Mouse (Mus musculus) neural tube, embryonic 11.5 days (tissue): ENCODE results near the gene Gm3002. TPM values are rescaled to one million over a fixed set of nuclear protein-coding genes. Genes with fewer than 3 reads are reported as not detected.
"Not testable (repeated sequence)": the region's sequence is repeated elsewhere in the genome, so short reads cannot be mapped to it uniquely, and the experiment has no call there.

ENCODE experiments used
- ATAC-seq: fragments of 200-750 bp; cut with Nextera tagmentation; 2 replicates; pipeline ENCODE4 v1.8.0; 2017; ENCODE audit warnings: moderate number of reproducible peaks, mild to moderate bottlenecking, moderate TSS enrichment, moderate library complexity; ENCODE audit not compliant: insufficient read depth, low FRiP score, low TSS enrichment
- DNase-seq: peaks from one replicate; pipeline ENCODE4 v3.0.0-alpha.2; 2015; ENCODE audit warnings: low spot score
- H3K27ac ChIP-seq: fragments of 300-500 bp; sonication (generic); 2 replicates; pipeline ENCODE4 v1.5.1; 2014; ENCODE audit warnings: low read depth, mild to moderate bottlenecking, low read length
- H3K27me3 ChIP-seq: fragments of 300-500 bp; sonication (generic); 2 replicates; pipeline ENCODE4 v1.6.1; 2014; ENCODE audit warnings: mild to moderate bottlenecking, low read length, mixed read lengths; ENCODE audit not compliant: control insufficient read depth, insufficient read depth
- H3K36me3 ChIP-seq: fragments of 300-500 bp; sonication (generic); 2 replicates; pipeline ENCODE4 v1.6.1; 2014; ENCODE audit warnings: mild to moderate bottlenecking, low read length, moderate library complexity, mixed read lengths; ENCODE audit not compliant: control insufficient read depth, insufficient read depth
- H3K4me1 ChIP-seq: fragments of 300-500 bp; sonication (generic); 2 replicates; pipeline ENCODE4 v1.6.1; 2014; ENCODE audit warnings: low read length, mixed read lengths; ENCODE audit not compliant: control insufficient read depth, insufficient read depth
- H3K4me2 ChIP-seq: fragments of 300-500 bp; sonication (generic); 2 replicates; pipeline ENCODE4 v1.6.1; 2014; ENCODE audit warnings: low read depth, mild to moderate bottlenecking, moderate library complexity
- H3K4me3 ChIP-seq: fragments of 300-500 bp; sonication (generic); 2 replicates; pipeline ENCODE4 v1.5.1; 2014; ENCODE audit warnings: low read depth, low read length
- H3K9ac ChIP-seq: fragments of 300-500 bp; sonication (generic); 2 replicates; pipeline ENCODE4 v1.6.1; 2014; ENCODE audit warnings: mild to moderate bottlenecking, low read length
- H3K9me3 ChIP-seq: fragments of 300-500 bp; sonication (generic); 2 replicates; pipeline ENCODE4 v1.6.1; 2016; ENCODE audit warnings: low read length; ENCODE audit not compliant: control insufficient read depth
- WGBS: fragments of 180-500 bp; shearing (Covaris S2); extraction: QIAGEN DNeasy Blood & Tissue Kit; methylation state at CpG from one replicate; pipeline ENCODE4 v1.1.7; 2014; 5-methylcytosine and 5-hydroxymethylcytosine counted together
- polyA plus RNA-seq: library from polyadenylated mRNA; unstranded; fragments of >200 nt; fragmentation: Nextera tagmentation; extraction: Ambion mirVana; gene quantifications from 2 replicates; pipeline ENCODE4 v1.2.1, GENCODE M21; 2014

Gm3002 gene
- 0.64 and 1.1 TPM in 2 replicates for polyA plus RNA-seq

DNA sequence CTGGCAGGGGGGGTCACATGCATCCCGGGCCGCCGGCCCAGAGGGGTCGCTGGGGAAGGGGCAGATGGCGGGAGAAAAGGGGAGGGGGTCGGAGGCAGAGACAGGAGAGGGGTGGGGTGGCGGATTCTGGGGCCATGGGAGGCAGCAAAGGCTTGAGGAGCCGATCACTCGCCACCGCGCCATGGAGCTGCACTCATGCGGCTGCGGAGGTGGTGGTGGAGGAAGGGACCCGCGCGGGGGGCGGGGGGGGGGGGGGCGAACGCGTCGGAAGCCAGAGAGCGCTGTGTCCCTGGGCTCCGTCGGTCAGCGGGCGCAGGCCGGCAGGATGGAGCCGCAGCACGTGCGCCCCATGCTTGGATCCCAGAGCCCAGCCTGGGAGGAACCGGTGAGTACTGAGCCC, at the start of gene Gm3002:
TSS of gene Gm3002 (plus strand) at position 301 of the 400 bp plus-strand sequence.
- not testable (repeated sequence) for H3K36me3 ChIP-seq, H3K27ac ChIP-seq, H3K9me3 ChIP-seq, DNase-seq, H3K4me1 ChIP-seq, H3K27me3 ChIP-seq, H3K4me2 ChIP-seq, H3K9ac ChIP-seq, H3K4me3 ChIP-seq, ATAC-seq
- WGBS = no CpG with 5 or more reads among the region's 31 CpGs

- not testable (repeated sequence) for H3K4me3 ChIP-seq, H3K27ac ChIP-seq, H3K27me3 ChIP-seq, ATAC-seq, H3K9ac ChIP-seq, H3K36me3 ChIP-seq, DNase-seq, H3K4me2 ChIP-seq, H3K4me1 ChIP-seq, H3K9me3 ChIP-seq
- no CpG with 5 or more reads among the region's 2 CpGs for WGBS
Observed at GRCm38 (mm10) chr14:3845945-3846344, 36.1 kb downstream of the Gm3002 start, which contains the start of gene Gm3033. TSS of gene Gm3033 (plus strand) at chr14:3846245.

GRCm38 (mm10) chr14:3883872-3884271, 74.0 kb downstream of the Gm3002 start, which contains the start of gene Gm2916:
TSS of gene Gm2916 (plus strand) at chr14:3884172.
- WGBS = no CpG with 5 or more reads among the region's 1 CpGs
- H3K27ac ChIP-seq, H3K36me3 ChIP-seq, H3K4me3 ChIP-seq, DNase-seq, H3K9me3 ChIP-seq, H3K4me2 ChIP-seq, H3K27me3 ChIP-seq, ATAC-seq, H3K9ac ChIP-seq, H3K4me1 ChIP-seq: not testable (repeated sequence)

DNA sequence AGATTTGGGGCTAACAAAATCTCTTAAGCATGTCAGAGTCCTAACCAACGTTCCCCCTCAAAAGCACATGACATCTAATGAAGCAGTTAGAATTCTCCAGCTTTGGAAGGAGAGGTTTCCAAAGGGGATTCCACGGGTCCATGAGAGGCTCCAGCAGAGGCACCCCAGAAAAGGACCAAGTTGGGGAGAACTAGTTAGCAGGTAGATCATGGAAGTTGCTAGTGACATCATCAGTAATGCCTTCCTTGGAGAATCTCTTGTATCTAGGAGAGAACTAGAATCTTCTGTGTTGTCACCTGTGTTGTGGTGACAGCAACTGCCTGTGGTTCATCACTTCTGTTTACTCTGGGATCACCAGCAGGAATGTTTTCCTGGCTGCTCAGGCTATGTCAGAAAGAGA, 121.6 kb downstream of the Gm3002 start, which contains the start of gene Gm3029:
TSS of gene Gm3029 (plus strand) at position 301 of the 400 bp plus-strand sequence.
- H3K27me3 ChIP-seq, DNase-seq, H3K9me3 ChIP-seq, H3K4me3 ChIP-seq, ATAC-seq, H3K4me1 ChIP-seq, H3K36me3 ChIP-seq, H3K27ac ChIP-seq, H3K4me2 ChIP-seq, H3K9ac ChIP-seq: not testable (repeated sequence)
- WGBS = no CpG with 5 or more reads among the region's 2 CpGs

GRCm38 (mm10) chr14:3963247-3963646, 153.4 kb downstream of the Gm3002 start, which contains the start of gene Gm3095:
TSS of gene Gm3095 (plus strand) at chr14:3963547.
- not testable (repeated sequence) for H3K9ac ChIP-seq, H3K27ac ChIP-seq, H3K27me3 ChIP-seq, H3K36me3 ChIP-seq, H3K9me3 ChIP-seq, H3K4me2 ChIP-seq, DNase-seq, H3K4me1 ChIP-seq, H3K4me3 ChIP-seq, ATAC-seq
- no CpG with 5 or more reads among the region's 2 CpGs for WGBS

DNA sequence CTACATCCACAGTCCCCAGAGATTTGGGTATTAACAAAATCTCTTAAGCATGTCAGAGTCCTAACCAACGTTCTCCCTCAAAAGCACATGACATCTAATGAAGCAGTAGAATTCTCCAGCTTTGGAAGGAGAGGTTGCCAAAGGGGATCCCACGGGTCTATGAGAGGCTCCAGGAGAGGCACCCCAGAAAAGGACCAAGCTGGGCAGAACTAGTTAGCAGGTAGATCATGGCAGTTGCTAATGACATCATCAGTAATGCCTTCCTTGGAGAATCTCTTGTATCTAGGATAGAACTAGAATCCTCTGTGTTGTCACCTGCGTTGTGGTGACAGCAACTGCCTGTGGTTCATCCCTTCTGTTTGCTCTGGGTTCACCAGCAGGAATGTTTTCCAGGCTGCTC, 188.2 kb downstream of the Gm3002 start, which contains the start of gene Gm3099:
TSS of gene Gm3099 (plus strand) at position 301 of the 400 bp plus-strand sequence.
- not testable (repeated sequence) for H3K4me1 ChIP-seq, H3K4me3 ChIP-seq, H3K27ac ChIP-seq, DNase-seq, H3K27me3 ChIP-seq, H3K4me2 ChIP-seq, ATAC-seq, H3K9ac ChIP-seq, H3K9me3 ChIP-seq, H3K36me3 ChIP-seq
- WGBS = 75% methylated on average over 1 of the region's 3 CpGs

Other genes with a start within 250 kb of the Gm3002 start
- not detected in 2 replicates for gene Gm3012, start 175.6 kb upstream of the Gm3002 start, polyA plus RNA-seq
- gene Gm3020, start 158.0 kb upstream of the Gm3002 start, polyA plus RNA-seq = 1.8 and 2.3 TPM in 2 replicates
- not detected in 2 replicates for gene Gm3043, start 121.3 kb upstream of the Gm3002 start, polyA plus RNA-seq
- gene Gm3033, start 36.2 kb downstream of the Gm3002 start, polyA plus RNA-seq = not detected in 2 replicates
- 0.13 and 0.15 TPM in 2 replicates for gene Gm2916, start 74.1 kb downstream of the Gm3002 start, polyA plus RNA-seq
- not detected in 2 replicates for gene Gm3029, start 121.7 kb downstream of the Gm3002 start, polyA plus RNA-seq
- gene Gm3095, start 153.5 kb downstream of the Gm3002 start, polyA plus RNA-seq = not detected in 2 replicates
- gene Gm3099, start 188.3 kb downstream of the Gm3002 start, polyA plus RNA-seq = not detected in 2 replicates
- 0.37 and 0.42 TPM in 2 replicates for gene Gm5796, start 213.9 kb downstream of the Gm3002 start, polyA plus RNA-seq